Mouse (Mus musculus): ENCODE data around the gene Dlg4.
"Not testable (repeated sequence)": the region's sequence is repeated elsewhere in the genome, so short reads cannot be mapped to it uniquely, and the experiment has no call there.

The Dlg4 gene

GRCm38 (mm10) chr11:69996161-69997061 is 20.3 kb upstream of the Dlg4 start:
- peak; percentile 66 for DNase-seq (ENCODE audit: low spot score)

- DNase-seq (ENCODE audit: low spot score) = peak; percentile 89
These were observed 19.7 kb upstream of the Dlg4 start for GRCm38 (mm10) chr11:69997070-69997509.

GRCm38 (mm10) chr11:69998567-69999491 is 17.9 kb upstream of the Dlg4 start:
- DNase-seq (ENCODE audit: low spot score) = no peak

GRCm38 (mm10) chr11:69999666-70000065 is 17.1 kb upstream of the Dlg4 start:
- no peak for DNase-seq (ENCODE audit: low spot score)

- DNase-seq (ENCODE audit: low spot score) = peak; percentile 93
These were observed 16.3 kb upstream of the Dlg4 start, which contains the start of gene Dvl2 for GRCm38 (mm10) chr11:70000396-70000898. Gene Dvl2 (plus strand): TSS chr11:70000595.

GRCm38 (mm10) chr11:70001159-70001558 is 15.6 kb upstream of the Dlg4 start:
- no peak for DNase-seq (ENCODE audit: low spot score)

GRCm38 (mm10) chr11:70001865-70002264 is 14.9 kb upstream of the Dlg4 start:
- no peak for DNase-seq (ENCODE audit: low spot score)

- no peak for DNase-seq (ENCODE audit: low spot score)
These were observed 14.3 kb upstream of the Dlg4 start for GRCm38 (mm10) chr11:70002471-70002870.

GRCm38 (mm10) chr11:70005521-70005920 is 11.2 kb upstream of the Dlg4 start:
- DNase-seq (ENCODE audit: low spot score) = no peak

- no peak for DNase-seq (ENCODE audit: low spot score)
These were observed 6.7 kb upstream of the Dlg4 start for GRCm38 (mm10) chr11:70010033-70010432.

GRCm38 (mm10) chr11:70010548-70010947 is 6.2 kb upstream of the Dlg4 start:
- DNase-seq (ENCODE audit: low spot score) = no peak

- no peak for DNase-seq (ENCODE audit: low spot score)
These were observed 5.8 kb upstream of the Dlg4 start for GRCm38 (mm10) chr11:70010961-70011360.

- DNase-seq (ENCODE audit: low spot score) = no peak
These were observed 3.8 kb upstream of the Dlg4 start for GRCm38 (mm10) chr11:70012931-70013330.

GRCm38 (mm10) chr11:70013408-70013807 is 3.3 kb upstream of the Dlg4 start:
- no peak for DNase-seq (ENCODE audit: low spot score)

- no peak for DNase-seq (ENCODE audit: low spot score)
These were observed 2.7 kb upstream of the Dlg4 start for GRCm38 (mm10) chr11:70014051-70014450.

- peak; percentile 86 for DNase-seq (ENCODE audit: low spot score)
These were observed 1.7 kb upstream of the Dlg4 start, which contains the start of gene Acadvl for GRCm38 (mm10) chr11:70014880-70015558. Gene Acadvl (minus strand): TSS chr11:70015411.

- DNase-seq (ENCODE audit: low spot score) = no peak
These were observed 1.1 kb upstream of the Dlg4 start for GRCm38 (mm10) chr11:70015677-70016076.

- DNase-seq (ENCODE audit: low spot score) = not testable (repeated sequence)
These were observed 565 bp upstream of the Dlg4 start for GRCm38 (mm10) chr11:70016177-70016576.

- DNase-seq (ENCODE audit: low spot score) = no peak
These were observed 541 bp downstream of the Dlg4 start for GRCm38 (mm10) chr11:70017199-70017767.

GRCm38 (mm10) chr11:70018131-70018990 is 1.6 kb downstream of the Dlg4 start:
- DNase-seq (ENCODE audit: low spot score) = no peak
